Mouse (Mus musculus): ENCODE data around the gene Rab8b.
"Not testable (repeated sequence)": the region's sequence is repeated elsewhere in the genome, so short reads cannot be mapped to it uniquely, and the experiment has no call there.

Gene Rab8b

GRCm38 (mm10) chr9:66910677-66911076 is 8.8 kb downstream of the Rab8b start:
- DNase-seq (ENCODE audit: low read depth, low spot score): no peak
- Histone ChIP-seq H3K36me3 (ENCODE audit: control insufficient read depth, insufficient read depth, low read length, poor library complexity, severe bottlenecking) (no peaks in the 10 kb centered on the region), H3K27me3 (ENCODE audit: control insufficient read depth, insufficient read depth, low read length, poor library complexity, severe bottlenecking) (no peaks in the 10 kb centered on the region)

- H3K27me3 ChIP-seq (ENCODE audit: control insufficient read depth, insufficient read depth, low read length, poor library complexity, severe bottlenecking): no peaks in the 10 kb centered on the region
- no peak for DNase-seq (ENCODE audit: low read depth, low spot score)
- H3K36me3 ChIP-seq (ENCODE audit: control insufficient read depth, insufficient read depth, low read length, poor library complexity, severe bottlenecking): no peaks in the 10 kb centered on the region
Measured at GRCm38 (mm10) chr9:66909922-66910321, 9.6 kb downstream of the Rab8b start.

- DNase-seq (ENCODE audit: low read depth, low spot score): no peak
- H3K27me3 ChIP-seq (ENCODE audit: control insufficient read depth, insufficient read depth, low read length, poor library complexity, severe bottlenecking): no peaks in the 10 kb centered on the region
- no peaks in the 10 kb centered on the region for H3K36me3 ChIP-seq (ENCODE audit: control insufficient read depth, insufficient read depth, low read length, poor library complexity, severe bottlenecking)
Measured at GRCm38 (mm10) chr9:66907746-66908397, 11.6 kb downstream of the Rab8b start.

- DNase-seq (ENCODE audit: low read depth, low spot score): no peak
- Histone ChIP-seq H3K27me3 (ENCODE audit: control insufficient read depth, insufficient read depth, low read length, poor library complexity, severe bottlenecking) (no peaks in the 10 kb centered on the region), H3K36me3 (ENCODE audit: control insufficient read depth, insufficient read depth, low read length, poor library complexity, severe bottlenecking) (no peaks in the 10 kb centered on the region)
Measured at GRCm38 (mm10) chr9:66907126-66907525, 12.4 kb downstream of the Rab8b start.

GRCm38 (mm10) chr9:66905990-66906389 is 13.5 kb downstream of the Rab8b start:
- no peaks in the 10 kb centered on the region for H3K27me3 ChIP-seq (ENCODE audit: control insufficient read depth, insufficient read depth, low read length, poor library complexity, severe bottlenecking)

GRCm38 (mm10) chr9:66899526-66899925 is 20.0 kb downstream of the Rab8b start:
- DNase-seq (ENCODE audit: low read depth, low spot score): no peak
- no peaks in the 10 kb centered on the region for H3K36me3 ChIP-seq (ENCODE audit: control insufficient read depth, insufficient read depth, low read length, poor library complexity, severe bottlenecking)
- H3K27me3 ChIP-seq (ENCODE audit: control insufficient read depth, insufficient read depth, low read length, poor library complexity, severe bottlenecking): no peaks in the 10 kb centered on the region; the same call in 1 of the 2 replicates

More at GRCm38 (mm10) chr9:66905990-66906389, 13.5 kb downstream of the Rab8b start:
- DNase-seq (ENCODE audit: low read depth, low spot score): no peak
- H3K36me3 ChIP-seq (ENCODE audit: control insufficient read depth, insufficient read depth, low read length, poor library complexity, severe bottlenecking): no peaks in the 10 kb centered on the region

GRCm38 (mm10) chr9:66899072-66899471 is 20.4 kb downstream of the Rab8b start:
- no peaks in the 10 kb centered on the region for H3K36me3 ChIP-seq (ENCODE audit: control insufficient read depth, insufficient read depth, low read length, poor library complexity, severe bottlenecking)
- H3K27me3 ChIP-seq (ENCODE audit: control insufficient read depth, insufficient read depth, low read length, poor library complexity, severe bottlenecking): no peaks in the 10 kb centered on the region; the same call in 1 of the 2 replicates
- DNase-seq (ENCODE audit: low read depth, low spot score): no peak

GRCm38 (mm10) chr9:66897851-66898250 is 21.6 kb downstream of the Rab8b start:
- DNase-seq (ENCODE audit: low read depth, low spot score): peak; percentile 65
- Histone ChIP-seq H3K27me3 (ENCODE audit: control insufficient read depth, insufficient read depth, low read length, poor library complexity, severe bottlenecking) (no peaks in the 10 kb centered on the region; the same call in 1 of the 2 replicates), H3K36me3 (ENCODE audit: control insufficient read depth, insufficient read depth, low read length, poor library complexity, severe bottlenecking) (no peaks in the 10 kb centered on the region)

- no peaks in the 10 kb centered on the region for H3K36me3 ChIP-seq (ENCODE audit: control insufficient read depth, insufficient read depth, low read length, poor library complexity, severe bottlenecking)
- H3K27me3 ChIP-seq (ENCODE audit: control insufficient read depth, insufficient read depth, low read length, poor library complexity, severe bottlenecking): no peaks in the 10 kb centered on the region; the same call in 1 of the 2 replicates
- no peak for DNase-seq (ENCODE audit: low read depth, low spot score)
Measured at GRCm38 (mm10) chr9:66896951-66897350, 22.5 kb downstream of the Rab8b start.

GRCm38 (mm10) chr9:66895995-66896394 is 23.5 kb downstream of the Rab8b start:
- Histone ChIP-seq H3K36me3 (ENCODE audit: control insufficient read depth, insufficient read depth, low read length, poor library complexity, severe bottlenecking) (no peaks in the 10 kb centered on the region), H3K27me3 (ENCODE audit: control insufficient read depth, insufficient read depth, low read length, poor library complexity, severe bottlenecking) (no peaks in the 10 kb centered on the region; the same call in 1 of the 2 replicates)
- no peak for DNase-seq (ENCODE audit: low read depth, low spot score)

GRCm38 (mm10) chr9:66895035-66895779 is 24.3 kb downstream of the Rab8b start:
- no peaks in the 10 kb centered on the region; the same call in 1 of the 2 replicates for H3K27me3 ChIP-seq (ENCODE audit: control insufficient read depth, insufficient read depth, low read length, poor library complexity, severe bottlenecking)
- H3K36me3 ChIP-seq (ENCODE audit: control insufficient read depth, insufficient read depth, low read length, poor library complexity, severe bottlenecking): no peaks in the 10 kb centered on the region
- no peak for DNase-seq (ENCODE audit: low read depth, low spot score)

GRCm38 (mm10) chr9:66894421-66894820 is 25.1 kb downstream of the Rab8b start:
- no peaks in the 10 kb centered on the region for H3K36me3 ChIP-seq (ENCODE audit: control insufficient read depth, insufficient read depth, low read length, poor library complexity, severe bottlenecking)
- DNase-seq (ENCODE audit: low read depth, low spot score): no peak
- H3K27me3 ChIP-seq (ENCODE audit: control insufficient read depth, insufficient read depth, low read length, poor library complexity, severe bottlenecking): no peaks in the 10 kb centered on the region

GRCm38 (mm10) chr9:66892456-66892855 is 27.0 kb downstream of the Rab8b start:
- not testable (repeated sequence) for H3K36me3 ChIP-seq (ENCODE audit: control insufficient read depth, insufficient read depth, low read length, poor library complexity, severe bottlenecking); DNase-seq (ENCODE audit: low read depth, low spot score); H3K27me3 ChIP-seq (ENCODE audit: control insufficient read depth, insufficient read depth, low read length, poor library complexity, severe bottlenecking)

- Histone ChIP-seq H3K36me3 (ENCODE audit: control insufficient read depth, insufficient read depth, low read length, poor library complexity, severe bottlenecking) (peaks cover 2% of the 10 kb centered on the region; the same call in 1 of the 2 replicates), H3K27me3 (ENCODE audit: control insufficient read depth, insufficient read depth, low read length, poor library complexity, severe bottlenecking) (no peaks in the 10 kb centered on the region)
- DNase-seq (ENCODE audit: low read depth, low spot score): no peak
Measured at GRCm38 (mm10) chr9:66887960-66888610, 31.4 kb downstream of the Rab8b start.
